Mouse (Mus musculus): ENCODE measurements at regions not wholly inside any gene's neighbourhood (a gene's known extent, or its start where the extent isn't known, plus 50 kb on each side); places are given as distances from the start of the nearest gene placed in this dataset.
A peak's percentile ranks its signal among the peaks of the same experiment; 100 is the strongest.

GRCm38 (mm10) chr2:178929033-178929432 lies 498.7 kb downstream of the Cdh26 start:
- peak; percentile 15 for DNase-seq (ENCODE audit: low spot score)

GRCm38 (mm10) chr2:178930125-178930524 lies 499.8 kb downstream of the Cdh26 start:
- no peak for DNase-seq (ENCODE audit: low spot score)

- DNase-seq (ENCODE audit: low spot score): peak; percentile 72
Observed at GRCm38 (mm10) chr2:178948471-178948870, 493.8 kb upstream of the Cdh4 start.

- peak; percentile 40 for DNase-seq (ENCODE audit: low spot score)
Observed at GRCm38 (mm10) chr2:178949103-178949502, 493.1 kb upstream of the Cdh4 start.

- DNase-seq (ENCODE audit: low spot score): no peak
Observed at GRCm38 (mm10) chr2:178950304-178950703, 491.9 kb upstream of the Cdh4 start.

GRCm38 (mm10) chr2:178954420-178955067 lies 487.7 kb upstream of the Cdh4 start:
- no peak for DNase-seq (ENCODE audit: low spot score)

GRCm38 (mm10) chr2:178958829-178959228 lies 483.4 kb upstream of the Cdh4 start:
- no peak for DNase-seq (ENCODE audit: low spot score)

- no peak for DNase-seq (ENCODE audit: low spot score)
Observed at GRCm38 (mm10) chr2:178959603-178960002, 482.6 kb upstream of the Cdh4 start.

GRCm38 (mm10) chr2:178967584-178968365 lies 474.5 kb upstream of the Cdh4 start:
- DNase-seq (ENCODE audit: low spot score): no peak

- DNase-seq (ENCODE audit: low spot score): no peak
Observed at GRCm38 (mm10) chr2:178969732-178970131, 472.5 kb upstream of the Cdh4 start.

GRCm38 (mm10) chr2:178975366-178975765 lies 466.9 kb upstream of the Cdh4 start:
- no peak for DNase-seq (ENCODE audit: low spot score)

GRCm38 (mm10) chr2:178976046-178976445 lies 466.2 kb upstream of the Cdh4 start:
- peak; percentile 60 for DNase-seq (ENCODE audit: low spot score)

- DNase-seq (ENCODE audit: low spot score): peak; percentile 31
Observed at GRCm38 (mm10) chr2:178976495-178976894, 465.7 kb upstream of the Cdh4 start.

GRCm38 (mm10) chr2:178979451-178979850 lies 462.8 kb upstream of the Cdh4 start:
- no peak for DNase-seq (ENCODE audit: low spot score)

- DNase-seq (ENCODE audit: low spot score): no peak
Observed at GRCm38 (mm10) chr2:178981736-178982502, 460.3 kb upstream of the Cdh4 start.

GRCm38 (mm10) chr2:178983801-178984200 lies 458.4 kb upstream of the Cdh4 start:
- no peak for DNase-seq (ENCODE audit: low spot score)

GRCm38 (mm10) chr2:178987935-178988334 lies 454.3 kb upstream of the Cdh4 start:
- DNase-seq (ENCODE audit: low spot score): no peak

- DNase-seq (ENCODE audit: low spot score): no peak
Observed at GRCm38 (mm10) chr2:178989291-178989690, 452.9 kb upstream of the Cdh4 start.

- no peak for DNase-seq (ENCODE audit: low spot score)
Observed at GRCm38 (mm10) chr2:178989784-178990183, 452.4 kb upstream of the Cdh4 start.

GRCm38 (mm10) chr2:178990959-178991358 lies 451.3 kb upstream of the Cdh4 start:
- DNase-seq (ENCODE audit: low spot score): no peak

- peak; percentile 51 for DNase-seq (ENCODE audit: low spot score)
Observed at GRCm38 (mm10) chr2:178992334-178993116, 449.7 kb upstream of the Cdh4 start.

GRCm38 (mm10) chr2:178997921-178998320 lies 444.3 kb upstream of the Cdh4 start:
- no peak for DNase-seq (ENCODE audit: low spot score)
